Mouse (Mus musculus) retina, postnatal 7 days (tissue): ENCODE measurements around the gene Inpp5k.
A peak's percentile ranks its signal among the peaks of the same experiment; 100 is the strongest.
"Not testable (repeated sequence)": the region's sequence is repeated elsewhere in the genome, so short reads cannot be mapped to it uniquely, and the experiment has no call there.

Experiments
- DNase-seq: peaks from one replicate; pipeline ENCODE4 v3.0.0-alpha.2; 2012; ENCODE audit warnings: low read depth, low spot score

Gene Inpp5k

DNA sequence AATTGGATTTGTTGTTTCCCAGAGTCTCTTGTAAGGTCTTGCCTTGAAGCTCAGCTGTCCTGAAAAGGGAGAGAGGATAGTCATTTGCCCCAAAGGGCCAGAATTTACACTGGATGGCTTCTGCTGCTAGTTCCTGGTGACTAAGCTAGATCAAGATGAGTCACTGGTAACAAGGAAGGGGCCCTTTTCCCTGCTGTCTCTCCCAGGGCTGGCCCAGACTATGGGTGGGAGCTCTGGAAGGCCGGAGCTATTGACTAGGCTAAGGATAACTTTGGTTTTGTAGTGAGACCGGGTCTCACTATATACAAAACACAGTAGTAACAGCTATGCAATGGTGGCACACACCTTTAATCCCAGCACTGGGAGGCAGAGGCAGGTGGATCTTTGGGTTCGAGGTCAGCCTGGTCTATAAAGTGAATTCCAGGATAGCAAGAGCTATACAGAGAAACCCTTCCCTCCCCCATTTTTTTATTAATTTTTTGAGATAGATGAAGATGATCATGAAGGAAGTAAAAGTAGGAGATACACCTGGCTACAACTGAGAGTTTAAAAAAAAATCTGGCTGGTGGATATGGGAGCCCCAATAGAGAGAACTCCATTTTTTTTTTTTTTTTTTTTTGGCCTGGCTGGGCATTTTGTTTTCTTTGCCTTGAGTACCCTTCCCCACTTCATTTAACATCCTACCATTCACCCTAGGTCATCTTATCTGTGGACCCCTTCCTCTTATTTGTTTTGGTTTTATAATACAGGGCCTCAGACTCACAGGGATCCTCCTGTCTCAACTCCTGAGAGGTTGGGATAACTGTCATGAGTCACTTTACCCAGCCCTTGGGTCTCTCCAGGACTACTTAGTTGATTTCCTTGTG lies 47.3 kb downstream of the Inpp5k start:
- DNase-seq, result no peak

GRCm38 (mm10) chr11:75678747-75679438 lies 48.1 kb downstream of the Inpp5k start, which contains the start of gene Crk:
Crk (plus strand) TSS chr11:75679259.
- DNase-seq, result peak; percentile 97

- DNase-seq, result peak; percentile 24
These were observed 48.8 kb downstream of the Inpp5k start for GRCm38 (mm10) chr11:75679439-75680171.

- DNase-seq, result no peak
These were observed 53.7 kb downstream of the Inpp5k start for GRCm38 (mm10) chr11:75684462-75684861.

DNA sequence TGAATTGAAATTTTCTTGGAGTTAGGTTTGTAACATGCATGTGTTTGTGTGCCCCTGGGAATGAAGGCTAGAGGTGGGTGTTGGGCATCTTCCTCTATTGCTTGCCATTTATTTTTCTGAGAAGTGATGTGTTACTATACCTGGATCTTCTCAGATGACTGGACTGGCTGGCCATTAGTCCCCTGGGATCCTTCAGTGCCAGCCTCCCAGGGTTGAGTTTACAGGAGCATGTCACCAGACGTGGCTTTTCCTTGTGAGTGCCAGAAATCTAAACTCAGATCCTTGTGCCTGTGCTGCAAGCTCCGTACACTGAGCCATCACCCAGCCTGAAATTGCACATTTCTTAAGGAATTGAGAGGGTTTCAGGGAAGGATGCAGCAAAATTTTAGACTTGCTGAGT lies 54.2 kb downstream of the Inpp5k start:
- DNase-seq, result no peak

DNA sequence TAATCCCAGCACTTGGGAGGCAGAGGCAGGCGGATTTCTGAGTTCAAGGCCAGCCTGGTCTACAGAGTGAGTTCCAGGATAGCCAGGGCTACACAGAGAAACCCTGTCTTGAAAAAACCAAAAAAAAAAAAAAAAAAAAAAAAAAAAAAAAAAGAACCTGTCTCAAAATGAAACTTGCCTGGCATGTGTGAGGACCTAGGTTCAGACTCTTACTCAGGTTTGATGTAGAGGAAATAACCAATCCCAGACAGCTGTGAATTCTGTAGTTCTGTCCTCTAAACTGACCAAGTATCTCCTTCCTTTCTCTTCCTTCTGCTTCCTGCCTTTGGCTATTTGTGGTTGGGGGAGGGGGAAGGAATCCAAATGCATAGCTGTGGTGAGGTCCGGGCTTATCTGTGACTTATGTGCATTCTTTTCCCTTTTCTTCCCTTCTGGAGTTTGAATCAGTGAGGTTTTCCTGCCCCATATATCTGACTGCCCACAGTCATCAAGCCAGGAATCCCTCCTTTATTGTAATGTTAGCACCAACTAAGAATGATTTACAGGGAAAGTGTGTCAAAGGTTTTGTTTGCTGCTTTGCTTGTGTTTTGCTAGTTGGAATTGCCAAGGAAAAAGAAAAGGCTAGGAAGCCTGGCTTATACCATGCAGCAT lies 56.7 kb downstream of the Inpp5k start:
- no peak for DNase-seq

- no peak for DNase-seq
These were observed 57.3 kb downstream of the Inpp5k start for GRCm38 (mm10) chr11:75688132-75688531.

GRCm38 (mm10) chr11:75689977-75690376 lies 59.2 kb downstream of the Inpp5k start:
- DNase-seq, result no peak

DNA sequence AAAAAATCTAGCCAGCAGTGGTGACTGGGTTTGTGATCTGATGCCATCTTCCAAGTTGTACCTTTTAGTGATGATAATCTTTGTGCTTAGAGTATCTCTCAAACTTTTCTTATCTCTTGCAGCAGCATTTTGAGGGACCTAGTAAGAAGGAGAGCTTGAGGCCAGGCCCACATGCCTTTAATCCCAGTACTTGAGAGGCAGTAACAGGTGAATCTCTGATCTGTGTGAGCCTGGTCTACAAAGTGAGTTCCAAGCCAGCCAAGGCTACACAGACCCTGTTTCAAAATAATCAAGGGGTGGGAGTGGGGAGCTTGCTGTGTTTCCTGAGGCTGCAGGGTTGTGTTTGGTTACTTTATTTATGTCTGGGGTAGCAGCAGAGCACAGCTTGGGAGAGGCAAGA lies 60.3 kb downstream of the Inpp5k start:
- DNase-seq, result no peak

DNA sequence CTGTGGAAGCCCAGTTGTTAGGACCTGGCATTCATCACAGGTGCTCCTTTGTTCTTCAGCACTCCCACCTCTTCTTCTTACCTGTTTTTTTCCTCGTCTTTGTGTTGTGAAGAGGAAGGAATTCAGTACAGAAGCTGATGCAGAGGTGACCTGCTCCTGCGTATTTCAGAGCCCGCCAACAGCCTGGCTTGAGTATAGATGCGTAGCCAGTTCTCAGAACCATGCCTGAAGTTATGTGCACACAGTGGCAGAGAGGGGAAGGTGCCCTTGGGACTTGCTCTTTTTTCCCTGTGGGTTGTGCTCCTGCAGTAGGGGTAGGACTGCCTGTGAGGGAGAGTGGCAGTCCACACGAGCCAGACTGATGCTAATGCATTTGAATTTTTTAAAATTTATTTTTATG lies 62.8 kb downstream of the Inpp5k start:
- DNase-seq, result no peak

DNA sequence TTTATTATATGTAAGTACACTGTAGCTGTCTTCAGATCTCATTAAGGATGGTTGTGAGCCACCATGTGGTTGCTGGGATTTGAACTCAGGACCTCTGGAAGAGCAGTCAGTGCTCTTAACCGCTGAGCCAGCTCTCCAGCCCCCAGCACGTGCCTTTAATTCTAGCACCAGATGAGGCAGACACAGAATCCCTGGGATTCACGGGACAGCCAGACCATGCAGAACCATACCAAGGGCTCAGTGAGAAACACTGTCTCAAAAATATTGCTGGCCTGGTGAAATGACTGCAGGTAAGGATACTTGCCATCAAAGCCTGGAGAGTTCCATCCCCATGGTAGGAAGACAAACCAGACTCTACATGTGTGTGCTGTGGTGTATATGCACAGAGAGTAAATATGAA lies 66.7 kb downstream of the Inpp5k start:
- DNase-seq, result not testable (repeated sequence)
